Mouse (Mus musculus) myocyte (in vitro differentiated cells): ENCODE measurements around the gene 4930522H14Rik. TPM values are rescaled to one million over a fixed set of nuclear protein-coding genes. Genes with fewer than 3 reads are reported as not detected.

Experiments used
- H3K27me3 ChIP-seq: one replicate; pipeline ENCODE4 v1.6.1; 2011; ENCODE audit not compliant: control insufficient read depth, insufficient read depth, insufficient read length
- H3K36me3 ChIP-seq: one replicate; pipeline ENCODE4 v1.6.1; 2011; ENCODE audit not compliant: control insufficient read depth, insufficient read depth
- H3K4me2 ChIP-seq: one replicate; pipeline ENCODE4 v1.6.1; 2011; ENCODE audit warnings: low read depth, control low read depth
- H3K4me3 ChIP-seq: one replicate; pipeline ENCODE4 v1.5.1; 2011; ENCODE audit warnings: mild to moderate bottlenecking, control low read depth, moderate library complexity
- H3K79me2 ChIP-seq: one replicate; pipeline ENCODE4 v1.6.1; 2011; ENCODE audit not compliant: control insufficient read depth, insufficient read depth
- H3ac ChIP-seq: one replicate; pipeline ENCODE4 v1.6.1; 2011; ENCODE audit not compliant: control insufficient read depth, insufficient read length
- CEBPB ChIP-seq: IDR thresholded peaks from 2 replicates; pipeline ENCODE4 v1.6.1; 2011; ENCODE audit warnings: mild to moderate bottlenecking, moderate library complexity; ENCODE audit not compliant: poor library complexity, insufficient read depth, severe bottlenecking
- E2F4 ChIP-seq: IDR thresholded peaks from one replicate; pipeline ENCODE4 v1.6.1; 2011; ENCODE audit warnings: mild to moderate bottlenecking, control low read depth, moderate library complexity; ENCODE audit not compliant: insufficient read depth
- MAX ChIP-seq: IDR thresholded peaks from one replicate; pipeline ENCODE4 v1.6.1; 2011; ENCODE audit warnings: low read depth, mild to moderate bottlenecking, control low read depth
- MYOD1 ChIP-seq, 3 experiments: IDR thresholded peaks; one replicate each; pipeline ENCODE4 v1.6.1; 2011; ENCODE audit warnings: control low read depth in 2 of 3, low read depth in 2 of 3, mild to moderate bottlenecking in 2 of 3, moderate library complexity in 1 of 3; ENCODE audit not compliant: insufficient read length in 2 of 3, control insufficient read depth in 1 of 3
- MYOG ChIP-seq, 3 experiments: IDR thresholded peaks; one replicate each; pipeline ENCODE4 v1.6.1; 2011; ENCODE audit warnings: control low read depth in 2 of 3, low read depth in 2 of 3, mild to moderate bottlenecking in 2 of 3; ENCODE audit not compliant: insufficient read length in 2 of 3, control insufficient read depth in 1 of 3, insufficient read depth in 1 of 3
- POLR2A ChIP-seq: IDR thresholded peaks from one replicate; pipeline ENCODE4 v1.6.1; 2011; ENCODE audit warnings: low read depth, mild to moderate bottlenecking, control low read depth, moderate library complexity; ENCODE audit not compliant: insufficient read length
- POLR2AphosphoS2 ChIP-seq: IDR thresholded peaks from one replicate; pipeline ENCODE4 v1.6.1; 2011; ENCODE audit warnings: low read depth, control low read depth; ENCODE audit not compliant: insufficient read length
- REST ChIP-seq: IDR thresholded peaks from one replicate; pipeline ENCODE4 v1.6.1; 2011; ENCODE audit warnings: mild to moderate bottlenecking, control low read depth, moderate library complexity; ENCODE audit not compliant: insufficient read depth, insufficient read length
- SRF ChIP-seq: IDR thresholded peaks from one replicate; pipeline ENCODE4 v1.6.1; 2011; ENCODE audit warnings: low read depth; ENCODE audit not compliant: control insufficient read depth, insufficient read length
- TCF12 ChIP-seq: IDR thresholded peaks from one replicate; pipeline ENCODE4 v1.6.1; 2011; ENCODE audit warnings: mild to moderate bottlenecking, control low read depth; ENCODE audit not compliant: poor library complexity, insufficient read depth, severe bottlenecking
- TCF3 ChIP-seq: IDR thresholded peaks from one replicate; pipeline ENCODE4 v1.6.1; 2011; ENCODE audit warnings: low read depth, control low read depth; ENCODE audit not compliant: insufficient read length
- USF1 ChIP-seq: IDR thresholded peaks from one replicate; pipeline ENCODE4 v1.6.1; 2011; ENCODE audit warnings: low read depth, mild to moderate bottlenecking, control low read depth, moderate library complexity
- polyA plus RNA-seq: library from polyadenylated mRNA; unstranded; fragments of >200 nt; fragmentation: generic; extraction: Trizol; gene quantifications from one replicate; pipeline ENCODE4 v1.2.1, GENCODE M21; 2012; ENCODE audit warnings: missing spikeins

Gene 4930522H14Rik
- polyA plus RNA-seq = not detected

DNA sequence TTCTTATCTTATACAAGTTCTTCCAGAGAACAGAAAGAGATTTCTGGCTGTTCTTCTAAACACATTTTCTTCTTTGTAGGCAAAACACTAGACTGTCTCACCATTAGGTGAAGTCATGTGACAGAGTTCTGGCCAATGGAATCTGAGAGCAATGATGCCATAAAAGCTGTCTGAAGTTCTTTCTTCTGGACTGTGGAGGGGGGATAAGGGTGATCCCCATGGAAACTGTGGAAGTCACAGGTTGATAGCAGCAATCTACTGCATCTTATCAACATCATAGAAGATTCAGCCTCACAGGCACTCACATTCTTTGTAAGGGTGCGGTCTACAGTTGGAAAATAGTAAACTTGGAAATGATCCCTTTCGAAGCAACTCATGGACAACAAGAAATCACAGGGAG lies at the start of gene 4930522H14Rik:
TSS of gene 4930522H14Rik (minus strand) at position 187 of the 400 bp plus-strand sequence.
- H3K79me2 ChIP-seq = no peaks in the 10 kb centered on the region
- no peaks in the 10 kb centered on the region for H3K36me3 ChIP-seq
- no peak within 1 kb of the TSS for H3K4me3 ChIP-seq
- no peak within 1 kb of the TSS for H3ac ChIP-seq
- H3K4me2 ChIP-seq = no peak within 1 kb of the TSS
- TF ChIP-seq TCF3 = no peak
- no peak for TF ChIP-seq POLR2AphosphoS2
- TF ChIP-seq E2F4 = no peak
- no peak for TF ChIP-seq CEBPB
- no peak for TF ChIP-seq MAX
- no peak for TF ChIP-seq USF1
- TF ChIP-seq MYOD1 (IDR thresholded peaks at IDR 0.05; ENCODE audit: control insufficient read depth in 1 of 3, insufficient read length in 2 of 3, low read depth in 2 of 3) = no peak
- no peaks in the 10 kb centered on the region for H3K27me3 ChIP-seq

GRCm38 (mm10) chr4:109578356-109578755 lies 47.3 kb upstream of the 4930522H14Rik start:
- TF ChIP-seq POLR2A (no peak), REST (no peak), MYOG (IDR thresholded peaks at IDR 0.05; ENCODE audit: control insufficient read depth in 1 of 3, insufficient read depth in 1 of 3, insufficient read length in 2 of 3, low read depth in 2 of 3) (no peak), E2F4 (no peak), SRF (no peak), POLR2AphosphoS2 (no peak), MYOD1 (IDR thresholded peaks at IDR 0.05; ENCODE audit: control insufficient read depth in 1 of 3, insufficient read length in 2 of 3, low read depth in 2 of 3) (no peak), CEBPB (no peak), MAX (no peak), USF1 (no peak), TCF12 (no peak), TCF3 (no peak)
- Histone ChIP-seq H3K36me3 (no peaks in the 10 kb centered on the region), H3K27me3 (peaks cover 9% of the 10 kb centered on the region), H3K4me3 (no peak overlapping the region), H3K79me2 (no peaks in the 10 kb centered on the region), H3K4me2 (no peak overlapping the region), H3ac (no peak overlapping the region)

- TF ChIP-seq SRF (no peak), POLR2AphosphoS2 (no peak), MYOD1 (IDR thresholded peaks at IDR 0.05; ENCODE audit: control insufficient read depth in 1 of 3, insufficient read length in 2 of 3, low read depth in 2 of 3) (no peak), CEBPB (no peak), TCF12 (no peak), REST (no peak), MYOG (IDR thresholded peaks at IDR 0.05; ENCODE audit: control insufficient read depth in 1 of 3, insufficient read depth in 1 of 3, insufficient read length in 2 of 3, low read depth in 2 of 3) (no peak), MAX (no peak), TCF3 (no peak), POLR2A (no peak), E2F4 (no peak), USF1 (no peak)
- H3K4me2 ChIP-seq = no peak overlapping the region
Observed at GRCm38 (mm10) chr4:109576933-109577332, 45.8 kb upstream of the 4930522H14Rik start.

GRCm38 (mm10) chr4:109574845-109575244 lies 43.7 kb upstream of the 4930522H14Rik start:
- no peak overlapping the region for H3K4me2 ChIP-seq
- no peak for TF ChIP-seq E2F4
- no peak for TF ChIP-seq SRF
- no peak for TF ChIP-seq USF1
- TF ChIP-seq TCF3 = no peak
- no peak for TF ChIP-seq POLR2A
- no peak for TF ChIP-seq POLR2AphosphoS2
- no peak for TF ChIP-seq MAX
- TF ChIP-seq MYOG (IDR thresholded peaks at IDR 0.05; ENCODE audit: control insufficient read depth in 1 of 3, insufficient read depth in 1 of 3, insufficient read length in 2 of 3, low read depth in 2 of 3) = no peak
- TF ChIP-seq REST = no peak
- no peak for TF ChIP-seq MYOD1 (IDR thresholded peaks at IDR 0.05; ENCODE audit: control insufficient read depth in 1 of 3, insufficient read length in 2 of 3, low read depth in 2 of 3)
- no peak for TF ChIP-seq TCF12
- no peak for TF ChIP-seq CEBPB
- H3K36me3 ChIP-seq = no peaks in the 10 kb centered on the region
- H3ac ChIP-seq = no peak overlapping the region
- H3K27me3 ChIP-seq = no peaks in the 10 kb centered on the region
- H3K79me2 ChIP-seq = no peaks in the 10 kb centered on the region
- H3K4me3 ChIP-seq = no peak overlapping the region

More at GRCm38 (mm10) chr4:109576933-109577332, 45.8 kb upstream of the 4930522H14Rik start:
- Histone ChIP-seq H3K4me3 (no peak overlapping the region), H3K27me3 (no peaks in the 10 kb centered on the region), H3ac (no peak overlapping the region), H3K36me3 (no peaks in the 10 kb centered on the region), H3K79me2 (no peaks in the 10 kb centered on the region)

GRCm38 (mm10) chr4:109574331-109574730 lies 43.2 kb upstream of the 4930522H14Rik start:
- TF ChIP-seq CEBPB = no peak
- no peak for TF ChIP-seq SRF
- TF ChIP-seq MAX = no peak
- no peak for TF ChIP-seq POLR2AphosphoS2
- no peak for TF ChIP-seq TCF12
- TF ChIP-seq REST = no peak
- peak in 2 of 3 experiments; percentile 7 to 41 for TF ChIP-seq MYOD1 (IDR thresholded peaks at IDR 0.05; ENCODE audit: control insufficient read depth in 1 of 3, insufficient read length in 2 of 3, low read depth in 2 of 3)
- TF ChIP-seq MYOG (IDR thresholded peaks at IDR 0.05; ENCODE audit: control insufficient read depth in 1 of 3, insufficient read depth in 1 of 3, insufficient read length in 2 of 3, low read depth in 2 of 3) = peak in 1 of 3 experiments; percentile 41
- no peak for TF ChIP-seq USF1
- H3K27me3 ChIP-seq = peaks cover under 1% of the 10 kb centered on the region
- H3K36me3 ChIP-seq = no peaks in the 10 kb centered on the region
- H3K79me2 ChIP-seq = no peaks in the 10 kb centered on the region
- H3K4me3 ChIP-seq = no peak overlapping the region
- no peak overlapping the region for H3K4me2 ChIP-seq
- H3ac ChIP-seq = no peak overlapping the region
